Mouse (Mus musculus) liver, postnatal 0 days (tissue): ENCODE measurements around the gene Snn.

Experiments
- CTCF ChIP-seq: sonication (generic); IDR thresholded peaks from 2 replicates; pipeline ENCODE4 v1.5.1; 2016; ENCODE audit warnings: antibody characterized with exemption, low read depth
- EP300 ChIP-seq: IDR thresholded peaks from 2 replicates; pipeline ENCODE4 v1.6.1; 2016; ENCODE audit warnings: antibody characterized with exemption, low read depth, mild to moderate bottlenecking

GRCm38 (mm10) chr16:11097301-11097700 lies 36.6 kb downstream of the Snn start:
- TF ChIP-seq CTCF = no peak
- no peak for TF ChIP-seq EP300
